Mouse (Mus musculus): ENCODE results near the gene Usf2.

Usf2 gene

GRCm38 (mm10) chr7:30920217-30920616, 36.4 kb downstream of the Usf2 start:
- in situ Hi-C loops (cut with MboI, MseI) = no loop called here

DNA sequence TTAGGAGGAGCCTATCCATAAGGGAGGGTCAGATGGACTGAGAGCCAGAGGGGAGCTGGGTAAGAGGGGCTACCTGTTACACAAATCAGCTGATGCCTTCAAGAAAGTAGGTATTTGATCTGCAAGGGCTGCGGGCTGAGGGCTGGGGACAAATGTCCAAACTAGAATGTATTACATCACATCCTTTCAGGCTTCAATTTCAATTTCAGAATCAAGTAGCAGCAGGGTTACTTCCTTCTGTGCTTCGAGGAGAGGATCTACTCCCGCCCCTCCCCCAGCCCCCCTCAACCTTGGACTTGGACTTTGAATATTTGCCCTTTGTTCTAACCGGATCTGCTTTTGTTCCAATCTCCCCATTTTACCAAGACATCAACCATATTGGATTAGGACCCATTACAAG, 39.4 kb downstream of the Usf2 start:
- in situ Hi-C loops (cut with MboI, MseI) = no loop called here

DNA sequence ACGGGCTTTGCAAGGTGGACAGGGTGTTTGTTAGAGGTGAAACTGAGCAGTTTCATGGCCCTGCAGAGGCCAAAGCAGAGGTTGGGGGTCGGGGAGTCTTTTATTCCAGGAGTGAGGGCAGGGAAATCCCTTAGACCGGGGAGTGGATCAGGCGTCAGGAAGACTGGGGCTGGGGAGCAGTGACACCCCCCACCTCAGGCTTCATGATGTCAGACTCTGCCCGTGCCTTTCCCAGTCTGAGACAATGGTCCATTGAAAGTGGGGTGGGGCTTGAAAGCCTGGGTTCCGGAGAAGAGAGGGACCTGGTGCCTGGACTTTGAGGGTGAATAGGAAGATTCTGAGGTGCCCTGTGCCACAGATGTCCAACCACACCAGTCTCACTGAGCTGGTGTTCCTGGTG, 39.9 kb downstream of the Usf2 start:
- in situ Hi-C loops (cut with MboI, MseI) = no loop called here

DNA sequence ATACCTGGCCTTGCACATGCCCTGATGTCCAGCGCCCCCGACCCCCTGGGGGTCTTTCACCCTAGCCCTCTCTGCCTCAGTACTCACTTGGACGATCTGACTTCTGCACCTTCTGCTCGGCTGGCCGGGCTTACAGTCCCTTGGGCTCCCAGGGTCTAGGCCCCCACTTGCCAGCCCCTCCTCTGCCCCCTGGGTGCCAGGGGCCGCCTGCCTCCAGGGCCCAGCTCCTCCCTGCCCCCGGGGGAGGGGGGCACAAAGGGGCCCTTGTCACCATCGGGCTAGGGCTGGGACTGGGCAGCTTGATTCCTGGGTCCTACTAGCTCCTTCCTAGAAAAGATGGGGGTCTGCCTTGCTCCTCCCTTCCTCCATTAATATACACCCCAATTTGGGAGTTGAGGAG, 41.9 kb downstream of the Usf2 start, which contains the start of gene Mag:
Gene Mag, minus strand, starts transcription at position 142 of the 400 bp plus-strand sequence.
- in situ Hi-C loops (cut with MboI, MseI) = no loop called here

DNA sequence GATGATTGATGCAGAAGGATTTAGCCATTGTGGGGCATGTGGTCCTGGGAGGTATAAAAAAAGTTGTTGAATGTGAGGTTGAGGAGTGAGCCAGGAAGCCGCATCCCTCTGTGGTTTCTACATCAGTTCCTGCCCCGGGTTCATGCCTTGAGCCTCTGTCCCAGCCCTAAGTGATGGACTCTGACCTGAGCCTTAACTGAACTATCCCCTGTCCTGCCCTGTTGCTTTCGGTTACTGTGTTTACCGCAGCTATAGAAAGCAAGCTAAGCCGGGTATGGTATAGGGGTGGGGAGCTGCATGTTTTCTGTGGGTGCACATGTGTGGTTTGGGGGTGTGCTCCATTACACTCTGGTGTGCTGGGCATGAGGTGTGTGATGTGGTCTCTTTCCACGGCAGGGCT, 46.8 kb downstream of the Usf2 start:
- in situ Hi-C loops (cut with MboI, MseI) = no loop called here

GRCm38 (mm10) chr7:30908992-30909431, 47.6 kb downstream of the Usf2 start:
- in situ Hi-C loops (cut with MboI, MseI) = no loop called here

- in situ Hi-C loops (cut with MboI, MseI) = no loop called here
Measured at GRCm38 (mm10) chr7:30908277-30908991, 48.2 kb downstream of the Usf2 start.

- in situ Hi-C loops (cut with MboI, MseI) = no loop called here
Measured at GRCm38 (mm10) chr7:30904042-30904441, 52.6 kb downstream of the Usf2 start.

Data from T-helper 2 cell (primary cell).